Mouse (Mus musculus): Measurements from ENCODE around the gene Cd247. TPM values are rescaled to one million over a fixed set of nuclear protein-coding genes. Genes with fewer than 3 reads are reported as not detected.

Cd247 gene
- total RNA-seq, 2 experiments from 2014 or later = 0.43 to 0.70 TPM

GRCm38 (mm10) chr1:165913720-165914415, 125.4 kb downstream of the Cd247 start:
- no peak for DNase-seq

GRCm38 (mm10) chr1:165914416-165914801, 125.9 kb downstream of the Cd247 start:
- DNase-seq = no peak

GRCm38 (mm10) chr1:165921026-165921425, 132.5 kb downstream of the Cd247 start:
- no peak for DNase-seq

GRCm38 (mm10) chr1:165922488-165922887, 134.0 kb downstream of the Cd247 start:
- no peak for DNase-seq

- DNase-seq = no peak
Measured at GRCm38 (mm10) chr1:165925207-165925606, 136.7 kb downstream of the Cd247 start.

Other genes starting within 250 kb of the Cd247 start
- gene Mpzl1, start 154.1 kb upstream of the Cd247 start, total RNA-seq (2021) = 10 to 100 TPM in 1 of 2 experiments, 1 to 10 TPM in 1; 9.2 to 10.1 TPM
- gene Rcsd1, start 78.9 kb upstream of the Cd247 start, total RNA-seq (2021) = 10 to 100 TPM; 80.0 to 85.8 TPM
- 10 to 100 TPM; 49.6 to 62.8 TPM for gene Creg1, start 24.9 kb upstream of the Cd247 start, total RNA-seq (2021)
- gene Pou2f1, start 214.0 kb downstream of the Cd247 start, total RNA-seq (2021) = 1 to 10 TPM; 4.8 to 6.3 TPM

Data from gastrocnemius, postnatal 25 days (tissue).